Mouse (Mus musculus) lung, postnatal 0 days (tissue): Measurements from ENCODE around the gene Ppcdc. TPM values are rescaled to one million over a fixed set of nuclear protein-coding genes. Genes with fewer than 3 reads are reported as not detected.

Experiments
- ATAC-seq: fragments of 200-750 bp; cut with Nextera tagmentation; 2 replicates; pipeline ENCODE4 v1.8.0; 2017; ENCODE audit warnings: moderate library complexity
- DNase-seq: peaks from one replicate; pipeline ENCODE4 v3.0.0-alpha.2; 2016; ENCODE audit warnings: low spot score
- H3K27ac ChIP-seq: fragments of 300-500 bp; sonication (generic); 2 replicates; pipeline ENCODE4 v1.5.1; 2014; ENCODE audit warnings: antibody characterized with exemption, mild to moderate bottlenecking, low read length, mixed read lengths
- H3K27me3 ChIP-seq: fragments of 300-500 bp; sonication (generic); replicated peaks from 2 replicates; pipeline ENCODE4 v1.6.1; 2014; ENCODE audit warnings: low read length, mixed read lengths; ENCODE audit not compliant: insufficient read depth
- H3K36me3 ChIP-seq: fragments of 300-500 bp; sonication (generic); 2 replicates; pipeline ENCODE4 v1.6.1; 2014; ENCODE audit warnings: low read length, mixed read lengths; ENCODE audit not compliant: insufficient read depth
- H3K4me1 ChIP-seq: fragments of 300-500 bp; sonication (generic); 2 replicates; pipeline ENCODE4 v1.6.1; 2014; ENCODE audit warnings: antibody characterized with exemption, low read depth, low read length, mixed read lengths; ENCODE audit not compliant: insufficient read depth
- H3K4me2 ChIP-seq: fragments of 300-500 bp; sonication (generic); replicated peaks from 2 replicates; pipeline ENCODE4 v1.6.1; 2014; ENCODE audit warnings: low read depth, mild to moderate bottlenecking, low read length, moderate library complexity, mixed read lengths
- H3K4me3 ChIP-seq: fragments of 300-500 bp; sonication (generic); 2 replicates; pipeline ENCODE4 v1.5.1; 2014; ENCODE audit warnings: low read depth, low read length
- H3K9ac ChIP-seq: fragments of 300-500 bp; sonication (generic); replicated peaks from 2 replicates; pipeline ENCODE4 v1.6.1; 2014; ENCODE audit warnings: low read depth, mild to moderate bottlenecking
- H3K9me3 ChIP-seq: fragments of 300-500 bp; sonication (generic); 2 replicates; pipeline ENCODE4 v1.6.1; 2016; ENCODE audit warnings: low read length, mixed read lengths
- CTCF ChIP-seq: IDR thresholded peaks from 2 replicates; pipeline ENCODE4 v1.5.1; 2016; ENCODE audit warnings: antibody characterized with exemption, mild to moderate bottlenecking
- EP300 ChIP-seq: IDR thresholded peaks from 2 replicates; pipeline ENCODE4 v1.6.1; 2016; ENCODE audit warnings: antibody characterized with exemption, mild to moderate bottlenecking, control low read depth
- WGBS: fragments of 180-500 bp; shearing (Covaris S2); extraction: QIAGEN DNeasy Blood & Tissue Kit; methylation state at CpG from one replicate; pipeline ENCODE4 v1.1.7; 2014; 5-methylcytosine and 5-hydroxymethylcytosine counted together
- polyA plus RNA-seq: library from polyadenylated mRNA; unstranded; fragments of >200 nt; fragmentation: Nextera tagmentation; extraction: Ambion mirVana; gene quantifications from 2 replicates; pipeline ENCODE4 v1.2.1, GENCODE M21; 2015

Gene Ppcdc
- polyA plus RNA-seq, 1 experiment from 2014 or later, result 25.9 TPM

DNA sequence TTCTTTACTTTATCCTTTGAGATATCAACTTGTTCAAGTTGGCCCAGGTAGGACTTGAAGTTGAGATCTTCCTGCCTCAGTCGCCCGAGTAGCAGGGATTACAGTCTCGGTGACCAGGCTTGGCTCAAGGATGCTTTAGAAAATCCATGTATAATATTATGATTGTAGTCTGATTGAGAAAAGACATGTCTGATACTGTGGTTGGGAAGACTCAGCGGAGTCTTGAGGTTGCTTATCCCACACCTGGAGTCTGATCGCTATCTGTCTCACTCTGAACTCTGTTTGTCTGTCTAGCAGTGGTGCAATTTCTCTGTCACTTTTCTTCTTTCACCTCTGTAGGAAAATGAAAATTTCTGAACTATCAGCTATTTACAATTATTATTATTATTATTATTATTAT is 99.6 kb downstream of the Ppcdc start:
- DNase-seq (no peak), ATAC-seq (no peak)
- Histone ChIP-seq H3K36me3 (no peaks in the 10 kb centered on the region), H3K4me1 (no peaks in the 10 kb centered on the region), H3K27ac (no peak overlapping the region), H3K4me3 (no peak overlapping the region), H3K4me2 (no peak overlapping the region), H3K27me3 (no peaks in the 10 kb centered on the region), H3K9me3 (no peaks in the 10 kb centered on the region), H3K9ac (no peak overlapping the region)
- 95% methylated on average over 5 of the region's 5 CpGs for WGBS
- TF ChIP-seq EP300 (no peak), CTCF (no peak)

DNA sequence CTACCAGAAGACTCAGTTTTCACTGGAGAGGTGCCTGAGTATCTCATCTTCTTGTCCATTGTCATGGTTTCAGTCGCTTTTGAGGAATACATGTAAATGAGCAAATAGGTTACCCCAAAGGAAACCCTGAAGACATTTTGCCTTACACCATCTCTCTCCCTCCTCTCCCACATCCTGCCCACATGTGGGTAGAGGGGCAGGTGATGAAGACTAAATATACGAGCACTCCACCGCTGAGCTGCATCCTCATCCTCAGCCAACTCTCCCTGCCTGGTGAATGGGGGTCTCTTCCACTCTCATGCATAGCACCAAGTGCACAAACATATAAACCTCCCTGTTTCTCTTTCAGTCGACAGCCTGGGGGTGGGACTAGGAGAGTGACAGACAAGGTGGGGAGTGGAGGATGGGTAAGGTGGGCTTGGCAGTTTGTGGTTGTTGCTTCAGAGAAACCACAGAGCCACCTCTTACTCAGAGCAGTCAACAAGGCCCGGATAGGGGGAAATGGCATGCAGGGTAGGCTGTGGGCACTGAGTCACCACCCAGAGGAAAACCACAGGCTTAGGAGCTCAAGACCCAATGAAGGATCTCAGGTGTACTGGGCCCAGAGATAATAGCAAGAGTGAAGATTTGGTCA is 100.2 kb downstream of the Ppcdc start:
- WGBS, result 77% methylated on average over 5 of the region's 5 CpGs
- ATAC-seq, result no peak

GRCm38 (mm10) chr9:57338706-57339105 is 101.2 kb downstream of the Ppcdc start:
- WGBS, result 52% methylated on average over 1 of the region's 1 CpGs
- no peak for ATAC-seq

More for the DNA sequence above, 100.2 kb downstream of the Ppcdc start:
- peak; percentile 7 for DNase-seq
- TF ChIP-seq EP300 (no peak), CTCF (no peak)
- Histone ChIP-seq H3K4me2 (no peak overlapping the region), H3K4me3 (no peak overlapping the region), H3K36me3 (no peaks in the 10 kb centered on the region), H3K27me3 (no peaks in the 10 kb centered on the region), H3K9me3 (no peaks in the 10 kb centered on the region), H3K4me1 (no peaks in the 10 kb centered on the region), H3K27ac (no peak overlapping the region), H3K9ac (no peak overlapping the region)

More at GRCm38 (mm10) chr9:57338706-57339105, 101.2 kb downstream of the Ppcdc start:
- no peak overlapping the region for H3K4me2 ChIP-seq
- no peak overlapping the region for H3K4me3 ChIP-seq
- no peaks in the 10 kb centered on the region for H3K4me1 ChIP-seq
- no peak for TF ChIP-seq CTCF
- TF ChIP-seq EP300, result no peak
- H3K9ac ChIP-seq, result no peak overlapping the region
- no peaks in the 10 kb centered on the region for H3K9me3 ChIP-seq
- no peaks in the 10 kb centered on the region for H3K27me3 ChIP-seq
- DNase-seq, result no peak
- H3K27ac ChIP-seq, result no peak overlapping the region
- H3K36me3 ChIP-seq, result no peaks in the 10 kb centered on the region

Other genes with a start within 250 kb of the Ppcdc start
- not detected in 2 replicates for gene Trcg1, start 203.6 kb downstream of the Ppcdc start, polyA plus RNA-seq
- gene 1700017B05Rik, start 177.5 kb downstream of the Ppcdc start, polyA plus RNA-seq, result 15.6 TPM in 2 replicates
- 3.5 and 4.0 TPM in 2 replicates for gene Scamp5, start 27.9 kb upstream of the Ppcdc start, polyA plus RNA-seq
- 3.3 and 3.6 TPM in 2 replicates for gene Rpp25, start 63.9 kb upstream of the Ppcdc start, polyA plus RNA-seq
- gene Cox5a, start 81.2 kb upstream of the Ppcdc start, polyA plus RNA-seq, result 440 and 448 TPM in 2 replicates
- gene Fam219b, start 97.4 kb upstream of the Ppcdc start, polyA plus RNA-seq, result 12.3 and 13.5 TPM in 2 replicates
- gene Mpi, start 112.6 kb upstream of the Ppcdc start, polyA plus RNA-seq, result 19.1 and 24.3 TPM in 2 replicates
- gene Scamp2, start 120.8 kb upstream of the Ppcdc start, polyA plus RNA-seq, result 69.5 and 73.5 TPM in 2 replicates
- gene Ulk3, start 149.3 kb upstream of the Ppcdc start, polyA plus RNA-seq, result 7.3 and 7.8 TPM in 2 replicates
- gene Cplx3, start 166.2 kb upstream of the Ppcdc start, polyA plus RNA-seq, result not detected in 2 replicates
- not detected in 2 replicates for gene Lman1l, start 180.7 kb upstream of the Ppcdc start, polyA plus RNA-seq
- 25.6 and 27.3 TPM in 2 replicates for gene Csk, start 213.5 kb upstream of the Ppcdc start, polyA plus RNA-seq
- 0.07 TPM in 1 of 2 replicates, not detected in the other for gene Cyp1a2, start 243.6 kb upstream of the Ppcdc start, polyA plus RNA-seq
- gene Cyp1a1, start 247.8 kb upstream of the Ppcdc start, polyA plus RNA-seq, result 9.0 and 13.0 TPM in 2 replicates